Mouse (Mus musculus) stomach, embryonic 14.5 days (tissue): ENCODE results near the gene Chic2. TPM values are rescaled to one million over a fixed set of nuclear protein-coding genes. Genes with fewer than 3 reads are reported as not detected.

Source experiments
- ATAC-seq: fragments of 200-750 bp; cut with Nextera tagmentation; 2 replicates; pipeline ENCODE4 v1.8.0; 2017; ENCODE audit warnings: low read depth, moderate TSS enrichment; ENCODE audit not compliant: insufficient number of reproducible peaks, insufficient read depth, low FRiP score
- H3K27ac ChIP-seq: fragments of 300-500 bp; sonication (generic); 2 replicates; pipeline ENCODE4 v1.5.1; 2014; ENCODE audit warnings: mild to moderate bottlenecking, low read length, moderate library complexity, mixed read lengths
- H3K27me3 ChIP-seq: fragments of 300-500 bp; sonication (generic); 2 replicates; pipeline ENCODE4 v1.6.1; 2014; ENCODE audit warnings: low read length, control low read depth, mixed read lengths; ENCODE audit not compliant: control insufficient read depth, insufficient read depth
- H3K36me3 ChIP-seq: fragments of 300-500 bp; sonication (generic); 2 replicates; pipeline ENCODE4 v1.6.1; 2014; ENCODE audit warnings: mild to moderate bottlenecking, control low read depth, low read length, moderate library complexity, mixed read lengths; ENCODE audit not compliant: control insufficient read depth, insufficient read depth
- H3K4me1 ChIP-seq: fragments of 300-500 bp; sonication (generic); 2 replicates; pipeline ENCODE4 v1.6.1; 2014; ENCODE audit warnings: low read length, control low read depth, mixed read lengths; ENCODE audit not compliant: control insufficient read depth, insufficient read depth
- H3K4me2 ChIP-seq: fragments of 300-500 bp; sonication (generic); replicated peaks from 2 replicates; pipeline ENCODE4 v1.6.1; 2014; ENCODE audit warnings: low read depth, low read length, control low read depth
- H3K4me3 ChIP-seq: fragments of 300-500 bp; sonication (generic); 2 replicates; pipeline ENCODE4 v1.5.1; 2014; ENCODE audit warnings: low read depth, low read length, control low read depth
- H3K9ac ChIP-seq: fragments of 300-500 bp; sonication (generic); replicated peaks from 2 replicates; pipeline ENCODE4 v1.6.1; 2014; ENCODE audit warnings: low read depth, mild to moderate bottlenecking, control low read depth, low read length, moderate library complexity, mixed read lengths
- H3K9me3 ChIP-seq: fragments of 300-500 bp; sonication (generic); 2 replicates; pipeline ENCODE4 v1.6.1; 2016; ENCODE audit warnings: low read depth, low read length, control low read depth; ENCODE audit not compliant: control insufficient read depth
- WGBS: fragments of 180-500 bp; shearing (Covaris S2); extraction: QIAGEN DNeasy Blood & Tissue Kit; methylation state at CpG from one replicate; pipeline ENCODE4 v1.1.7; 2014; 5-methylcytosine and 5-hydroxymethylcytosine counted together
- polyA plus RNA-seq: library from polyadenylated mRNA; unstranded; fragments of >200 nt; fragmentation: Nextera tagmentation; extraction: Ambion mirVana; gene quantifications from 2 replicates; pipeline ENCODE4 v1.2.1, GENCODE M21; 2014

Gene Chic2
- polyA plus RNA-seq, 1 experiment from 2014 or later, result 42.7 TPM

DNA sequence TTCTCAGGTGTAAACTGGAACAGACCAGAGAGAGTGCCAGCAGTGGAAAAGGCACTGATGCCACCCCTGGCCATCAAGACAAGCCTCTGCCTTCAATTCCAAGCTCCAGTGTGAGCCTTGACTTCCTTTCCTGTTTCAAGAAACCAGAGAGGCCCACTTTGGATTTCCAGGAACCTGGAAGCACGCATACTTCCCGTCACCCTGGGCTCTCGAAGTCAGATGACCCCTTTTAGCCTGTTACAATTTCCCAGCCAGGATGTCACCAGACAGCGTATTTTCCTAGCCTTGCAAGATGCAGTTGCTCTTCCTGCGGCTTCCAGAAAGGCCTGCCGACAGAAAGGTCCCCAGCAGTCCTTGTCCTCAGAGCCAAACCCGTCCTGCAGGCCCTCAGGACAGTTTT lies 65.0 kb downstream of the Chic2 start:
- no peak overlapping the region for H3K27ac ChIP-seq
- no peak for ATAC-seq

DNA sequence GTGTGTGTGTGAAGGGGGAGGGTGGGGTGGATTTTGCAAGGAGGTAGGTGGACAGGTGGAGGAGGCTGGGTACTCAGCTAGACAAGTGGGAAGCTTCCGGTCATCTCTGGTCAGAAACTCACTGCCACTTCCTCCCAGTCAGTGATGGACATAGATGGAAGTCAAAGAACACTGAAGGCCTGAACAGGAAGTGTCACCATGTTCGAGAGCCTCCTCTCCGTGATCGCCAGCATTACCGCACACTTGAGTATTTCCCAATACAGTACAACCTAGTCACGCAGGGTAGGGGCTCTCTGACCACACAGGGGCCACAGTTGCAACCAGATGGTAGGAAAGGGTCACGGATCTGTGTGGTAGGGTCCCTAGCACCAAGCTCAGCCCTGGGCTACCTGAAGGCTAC lies 69.1 kb downstream of the Chic2 start:
- Histone ChIP-seq H3K27ac (no peak overlapping the region), H3K27me3 (no peaks in the 10 kb centered on the region), H3K4me2 (no peak overlapping the region), H3K4me3 (no peak overlapping the region), H3K4me1 (peaks cover 9% of the 10 kb centered on the region; the same call in 1 of the 2 replicates), H3K9ac (no peak overlapping the region), H3K9me3 (no peaks in the 10 kb centered on the region), H3K36me3 (no peaks in the 10 kb centered on the region)
- WGBS, result 89% methylated on average over 7 of the region's 7 CpGs
- no peak for ATAC-seq

More for the DNA sequence above, 65.0 kb downstream of the Chic2 start:
- no peak overlapping the region for H3K4me3 ChIP-seq
- H3K27me3 ChIP-seq, result no peaks in the 10 kb centered on the region
- H3K4me1 ChIP-seq, result peaks cover 12% of the 10 kb centered on the region; the same call in 1 of the 2 replicates
- 38% methylated on average over 7 of the region's 7 CpGs for WGBS
- H3K9ac ChIP-seq, result no peak overlapping the region
- no peaks in the 10 kb centered on the region for H3K9me3 ChIP-seq
- no peaks in the 10 kb centered on the region for H3K36me3 ChIP-seq
- no peak overlapping the region for H3K4me2 ChIP-seq

DNA sequence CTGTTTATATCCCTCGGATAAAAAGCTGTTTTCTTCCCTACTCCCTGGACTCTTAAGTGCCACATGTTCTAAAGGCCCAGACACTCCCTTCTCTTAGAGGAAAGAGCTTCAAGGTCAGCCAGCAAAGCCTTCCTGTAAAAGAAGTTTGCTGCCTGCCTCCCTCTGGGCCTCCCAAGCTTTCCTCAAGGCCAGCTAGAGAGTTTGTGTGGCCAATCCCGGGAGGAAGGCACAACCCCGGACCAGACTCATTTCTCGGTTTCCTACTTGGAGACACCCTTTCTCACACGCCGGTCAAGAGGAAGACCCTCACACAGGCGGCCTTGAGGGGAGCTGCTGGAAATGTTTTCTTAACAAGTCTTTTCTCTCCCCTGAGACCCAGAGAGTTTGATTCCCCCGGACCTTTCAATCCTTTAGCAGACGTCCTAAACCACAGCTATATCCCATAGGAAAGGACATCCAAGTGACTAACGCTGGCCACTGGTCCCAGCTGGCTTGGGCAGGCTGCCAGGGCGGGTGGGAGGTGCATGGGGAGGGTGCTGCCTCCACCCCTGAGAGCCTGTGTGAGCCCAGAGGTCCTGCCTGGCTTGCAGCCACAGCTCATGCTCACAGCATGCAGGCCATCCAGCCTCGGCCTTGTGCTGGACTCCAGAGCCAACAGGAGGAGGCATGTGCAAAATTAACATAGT lies 69.7 kb downstream of the Chic2 start:
- H3K4me3 ChIP-seq, result no peak overlapping the region
- H3K4me2 ChIP-seq, result no peak overlapping the region
- no peaks in the 10 kb centered on the region for H3K27me3 ChIP-seq
- WGBS, result 43% methylated on average over 12 of the region's 12 CpGs
- peaks cover 9% of the 10 kb centered on the region; the same call in 1 of the 2 replicates for H3K4me1 ChIP-seq
- H3K36me3 ChIP-seq, result no peaks in the 10 kb centered on the region
- peak; percentile 78; the same call in 1 of the 2 replicates for ATAC-seq
- no peaks in the 10 kb centered on the region for H3K9me3 ChIP-seq
- peak overlapping the region; percentile 64 for H3K27ac ChIP-seq
- H3K9ac ChIP-seq, result no peak overlapping the region

DNA sequence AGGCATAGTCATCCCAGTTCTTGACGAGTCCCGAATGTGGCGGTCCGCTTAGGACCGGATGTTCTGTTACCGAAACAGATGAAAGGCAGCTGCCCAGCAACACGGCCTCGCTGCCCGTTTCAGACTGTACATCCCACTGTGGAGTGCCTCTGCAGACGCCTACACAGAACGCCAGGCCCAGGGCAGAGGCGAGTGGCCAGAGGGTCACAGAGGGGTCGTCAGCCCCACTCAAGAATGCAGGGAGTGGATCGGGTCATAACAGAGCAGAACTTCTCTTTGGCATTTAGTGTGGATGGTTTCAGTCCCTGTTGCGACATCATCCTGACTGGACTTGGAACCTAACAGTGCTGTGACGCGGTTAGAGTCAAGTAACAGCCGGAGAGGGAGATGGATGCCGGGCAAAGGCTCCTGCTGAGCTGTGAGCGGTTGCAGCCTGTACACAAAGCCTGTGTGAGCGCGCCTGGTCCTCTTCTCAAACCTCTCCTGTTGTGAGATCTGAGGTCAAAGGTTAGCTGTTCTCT lies 70.5 kb downstream of the Chic2 start:
- Histone ChIP-seq H3K4me3 (no peak overlapping the region), H3K9ac (no peak overlapping the region), H3K4me1 (0 out of 2 replicates have a peak, but pooled peaks cover 4% of the 10 kb centered on the region), H3K9me3 (no peaks in the 10 kb centered on the region), H3K27me3 (no peaks in the 10 kb centered on the region), H3K4me2 (no peak overlapping the region), H3K27ac (peak overlapping the region; percentile 64; the same call in 1 of the 2 replicates), H3K36me3 (no peaks in the 10 kb centered on the region)
- WGBS, result 42% methylated on average over 22 of the region's 22 CpGs
- peak; percentile 44; the same call in 1 of the 2 replicates for ATAC-seq

DNA sequence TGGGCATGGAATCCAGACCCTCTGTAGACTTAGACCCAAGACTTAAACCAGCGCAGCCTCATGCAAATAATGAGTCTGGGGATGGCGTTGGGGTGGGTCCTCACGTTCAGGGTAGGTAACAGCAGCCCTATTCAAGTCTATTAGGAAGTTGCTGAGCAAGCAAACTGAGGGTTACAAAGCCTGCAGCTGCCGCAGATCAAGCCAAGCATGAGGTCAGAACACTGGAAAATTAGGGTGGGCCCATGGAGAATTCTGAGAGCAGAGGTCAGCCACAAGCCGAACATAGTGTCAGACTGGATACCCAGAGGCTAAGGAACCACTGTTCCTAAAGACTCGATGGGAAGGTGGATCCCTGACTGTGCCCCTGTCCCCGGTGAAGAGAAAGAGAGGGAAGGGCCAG lies 73.2 kb downstream of the Chic2 start:
- no peaks in the 10 kb centered on the region for H3K36me3 ChIP-seq
- 0 out of 2 replicates have a peak, but pooled peaks cover 6% of the 10 kb centered on the region for H3K4me1 ChIP-seq
- H3K4me3 ChIP-seq, result no peak overlapping the region
- no peak for ATAC-seq
- no peak overlapping the region for H3K9ac ChIP-seq
- no peaks in the 10 kb centered on the region for H3K27me3 ChIP-seq
- 75% methylated on average over 7 of the region's 7 CpGs for WGBS
- no peaks in the 10 kb centered on the region for H3K9me3 ChIP-seq
- H3K27ac ChIP-seq, result no peak overlapping the region
- no peak overlapping the region for H3K4me2 ChIP-seq

DNA sequence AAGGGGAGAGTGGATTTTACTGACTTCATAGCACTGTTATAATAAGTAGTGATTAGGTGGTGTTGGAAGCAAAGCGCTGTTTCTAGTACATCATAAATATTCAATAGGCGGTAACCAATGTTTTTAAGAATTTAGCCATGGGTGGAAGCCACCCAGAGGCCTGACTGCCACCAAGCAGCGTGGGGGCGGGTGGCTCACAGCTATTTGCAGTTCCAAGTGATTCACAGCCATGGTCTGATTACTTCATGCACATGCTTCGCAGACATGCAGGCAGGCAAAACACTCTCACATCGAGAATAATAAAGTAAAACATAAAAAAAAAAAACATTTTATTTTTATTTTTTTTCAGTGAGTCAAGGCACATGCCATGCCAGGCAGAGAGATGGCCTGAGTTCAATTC lies 75.2 kb downstream of the Chic2 start:
- H3K9me3 ChIP-seq, result no peaks in the 10 kb centered on the region
- H3K4me3 ChIP-seq, result no peak overlapping the region
- no peaks in the 10 kb centered on the region for H3K27me3 ChIP-seq
- 91% methylated on average over 6 of the region's 6 CpGs for WGBS
- H3K9ac ChIP-seq, result no peak overlapping the region
- no peak for ATAC-seq
- 0 out of 2 replicates have a peak, but pooled peaks cover 2% of the 10 kb centered on the region for H3K4me1 ChIP-seq
- H3K27ac ChIP-seq, result no peak overlapping the region
- no peaks in the 10 kb centered on the region for H3K36me3 ChIP-seq
- no peak overlapping the region for H3K4me2 ChIP-seq

DNA sequence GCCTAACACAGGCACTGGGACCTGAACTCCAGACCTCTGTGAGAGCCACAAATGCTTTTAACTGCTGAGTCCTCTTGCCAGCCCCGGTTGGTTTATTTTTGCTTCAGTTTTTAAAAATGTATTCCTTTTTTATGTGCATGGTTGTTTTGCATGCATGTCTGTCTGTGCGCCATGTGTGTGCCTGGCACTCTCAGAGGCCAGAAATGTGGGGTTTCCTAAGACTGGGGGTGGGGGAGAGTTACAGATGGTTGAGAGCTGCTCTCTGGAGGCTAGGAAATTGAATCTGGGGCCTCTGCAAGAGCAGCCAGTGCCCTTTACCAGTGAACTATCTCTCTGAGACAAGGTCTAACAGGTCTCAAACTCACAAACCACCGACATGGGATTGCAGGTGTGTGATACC lies 76.7 kb downstream of the Chic2 start:
- no peaks in the 10 kb centered on the region for H3K36me3 ChIP-seq
- WGBS, result 82% methylated on average over 3 of the region's 3 CpGs
- H3K27me3 ChIP-seq, result no peaks in the 10 kb centered on the region
- H3K9me3 ChIP-seq, result no peaks in the 10 kb centered on the region
- H3K4me2 ChIP-seq, result no peak overlapping the region
- no peak overlapping the region for H3K9ac ChIP-seq
- no peak for ATAC-seq
- 0 out of 2 replicates have a peak, but pooled peaks cover 2% of the 10 kb centered on the region for H3K4me1 ChIP-seq
- H3K27ac ChIP-seq, result no peak overlapping the region
- no peak overlapping the region for H3K4me3 ChIP-seq

DNA sequence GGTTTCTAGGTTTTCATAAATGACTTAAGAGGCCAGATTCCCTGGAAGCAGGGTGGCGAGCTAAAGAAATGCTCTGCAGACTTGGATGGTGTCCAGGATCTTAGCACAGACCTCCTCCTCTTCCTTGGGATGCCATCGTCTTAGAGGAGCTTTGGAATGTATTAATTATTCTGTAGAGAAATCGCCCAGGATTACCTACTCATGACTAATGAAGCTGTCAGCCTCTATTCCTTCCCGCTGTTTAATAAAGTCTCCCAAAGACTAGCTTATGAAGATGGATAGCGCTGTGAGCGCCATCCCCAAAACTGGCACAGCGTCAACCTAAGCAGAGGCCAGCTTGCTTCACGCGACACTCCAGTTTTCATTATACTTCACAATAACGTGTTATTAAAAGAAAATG lies 77.7 kb downstream of the Chic2 start:
- no peaks in the 10 kb centered on the region for H3K27me3 ChIP-seq
- no peak overlapping the region for H3K4me3 ChIP-seq
- H3K9ac ChIP-seq, result no peak overlapping the region
- H3K4me1 ChIP-seq, result 0 out of 2 replicates have a peak, but pooled peaks cover 2% of the 10 kb centered on the region
- 43% methylated on average over 10 of the region's 10 CpGs for WGBS
- ATAC-seq, result no peak
- H3K36me3 ChIP-seq, result no peaks in the 10 kb centered on the region
- no peaks in the 10 kb centered on the region for H3K9me3 ChIP-seq
- H3K4me2 ChIP-seq, result no peak overlapping the region
- H3K27ac ChIP-seq, result no peak overlapping the region
